Mouse (Mus musculus) right cerebral cortex, postnatal 36 days (tissue): ENCODE data around the gene Gtdc1.
A peak's percentile ranks its signal among the peaks of the same experiment; 100 is the strongest.
"Not testable (repeated sequence)": the region's sequence is repeated elsewhere in the genome, so short reads cannot be mapped to it uniquely, and the experiment has no call there.

Experiments
- DNase-seq, 2 experiments: peaks; one replicate each; pipeline ENCODE4 v3.0.0; 2022; ENCODE audit warnings: low spot score in 2 of 2, mixed read lengths in 1 of 2

Gene Gtdc1

DNA sequence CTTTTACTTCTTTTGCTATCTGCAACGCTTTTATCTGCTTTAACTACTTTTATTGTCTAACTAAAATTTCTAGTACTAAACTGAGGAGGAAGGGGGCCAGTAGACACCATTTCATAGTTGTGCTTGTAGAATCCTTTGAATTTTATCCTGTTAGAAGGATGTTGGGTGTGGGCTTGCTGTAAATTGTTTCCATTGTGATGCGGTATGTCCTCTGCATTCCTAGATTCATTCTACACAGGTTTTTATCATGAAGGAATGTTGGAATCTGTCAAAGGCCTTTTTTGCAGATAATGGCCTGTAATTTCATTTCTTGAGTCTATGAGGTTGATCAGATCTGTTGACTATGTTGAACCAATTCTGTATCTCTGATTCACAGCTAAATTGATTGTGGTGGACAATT is 146.5 kb downstream of the Gtdc1 start:
- DNase-seq: no peak

DNA sequence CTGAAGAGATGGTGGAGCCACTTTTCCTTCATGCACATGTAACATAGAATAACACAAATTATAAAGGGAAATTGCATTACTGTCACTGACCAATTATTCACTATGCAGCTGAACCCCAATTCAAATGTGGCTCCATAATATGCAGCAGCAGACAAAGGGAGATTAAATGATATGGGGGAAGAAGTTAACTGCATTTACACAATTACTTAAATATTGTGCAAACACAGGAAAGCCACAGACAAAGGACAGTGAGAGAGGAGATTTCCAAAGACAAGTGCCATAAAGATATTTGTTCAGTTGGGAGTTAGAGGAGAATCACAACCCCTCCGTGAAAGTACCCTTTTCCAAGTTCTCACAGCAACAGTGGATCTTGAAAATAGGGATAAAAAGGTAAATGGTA is 163.6 kb downstream of the Gtdc1 start:
- no peak for DNase-seq

DNA sequence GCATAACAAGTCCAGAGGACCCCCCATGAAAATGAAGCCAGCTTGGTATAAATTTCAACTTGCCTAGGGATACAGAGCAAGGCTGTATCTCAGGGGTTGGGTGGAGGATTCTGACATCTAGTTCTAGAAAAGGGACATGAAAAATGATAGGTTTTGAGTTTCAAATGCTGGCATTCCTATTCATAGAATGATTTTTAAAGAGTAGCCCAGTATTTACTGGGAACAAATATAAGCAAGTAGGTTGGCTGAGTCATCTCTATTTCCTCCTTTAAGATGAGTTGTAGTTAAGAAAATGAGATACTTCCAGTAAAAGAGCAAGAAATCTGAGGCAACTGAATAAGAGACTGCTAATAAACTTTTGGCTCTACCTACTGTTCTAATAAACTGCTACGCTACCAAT is 190.8 kb downstream of the Gtdc1 start:
- DNase-seq: no peak

DNA sequence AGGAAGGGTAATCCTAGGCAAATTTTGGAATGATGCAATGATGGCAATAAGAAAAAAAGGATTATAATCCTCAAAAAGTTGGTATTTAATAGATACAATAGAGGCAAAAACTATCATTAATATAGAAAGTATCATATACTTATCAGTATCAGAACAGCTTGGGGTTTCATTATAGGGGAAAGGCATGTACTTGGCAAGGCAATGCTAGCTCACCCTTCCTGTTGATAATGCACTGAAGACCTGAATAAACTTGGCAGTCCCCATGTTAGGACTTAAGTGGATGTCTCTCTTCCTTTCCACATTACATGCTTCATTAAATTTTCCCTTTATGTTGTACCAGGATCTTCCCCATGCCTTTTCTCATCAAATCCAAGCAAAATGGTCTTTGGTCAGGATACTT is 206.0 kb downstream of the Gtdc1 start:
- no peak for DNase-seq

DNA sequence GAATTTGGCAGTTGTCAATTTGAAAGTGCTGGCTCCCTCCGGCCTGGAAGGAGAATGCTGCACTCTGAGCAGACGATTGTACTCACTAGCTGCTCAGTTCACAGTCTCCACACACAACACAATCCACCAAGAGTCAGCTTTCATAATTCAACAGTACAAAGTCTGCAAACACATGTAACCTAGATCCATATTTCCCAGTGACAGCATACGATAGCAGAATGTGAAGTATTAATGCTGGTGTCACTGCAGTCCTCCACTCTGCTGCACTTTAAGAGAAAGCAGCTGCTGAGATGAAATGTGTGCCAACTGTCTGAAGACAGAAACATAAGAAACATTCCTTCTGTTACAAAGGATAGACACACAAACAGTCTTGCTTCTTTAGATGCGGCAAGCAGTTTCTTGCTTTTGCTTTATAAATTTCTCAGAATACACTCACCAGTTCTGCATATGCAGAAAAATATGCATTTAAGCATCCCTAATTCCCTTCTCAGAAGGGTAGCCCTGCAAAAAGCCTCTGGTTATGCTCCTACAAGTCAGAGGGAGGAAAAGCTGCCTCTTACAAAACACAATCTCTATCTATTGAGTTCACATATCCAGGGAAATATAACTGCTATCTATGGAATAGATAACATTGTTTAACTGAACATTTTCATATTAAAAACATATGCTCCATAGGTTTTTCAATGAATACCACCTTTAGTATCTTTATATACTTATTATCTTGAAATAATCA is 221.4 kb downstream of the Gtdc1 start:
- DNase-seq: no peak

DNA sequence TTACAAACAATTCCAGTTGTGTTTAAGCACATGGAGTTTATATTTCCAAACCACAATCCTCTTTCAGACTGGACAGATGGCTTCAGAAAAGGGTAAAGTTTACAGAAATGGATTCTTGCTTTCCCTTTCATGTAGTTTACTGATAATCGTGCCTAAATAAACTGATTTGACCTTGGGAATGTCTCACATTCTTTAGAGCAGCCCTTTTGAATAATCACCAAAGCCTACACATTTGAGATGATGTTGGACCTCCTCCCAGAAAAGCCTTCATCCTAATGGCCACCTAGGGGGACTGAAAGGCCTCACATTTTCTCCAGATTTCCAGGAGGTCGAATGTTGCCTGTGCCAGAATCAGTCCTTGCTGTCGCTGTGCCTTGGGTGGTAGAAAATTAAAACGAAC is 227.2 kb downstream of the Gtdc1 start:
- DNase-seq: no peak

DNA sequence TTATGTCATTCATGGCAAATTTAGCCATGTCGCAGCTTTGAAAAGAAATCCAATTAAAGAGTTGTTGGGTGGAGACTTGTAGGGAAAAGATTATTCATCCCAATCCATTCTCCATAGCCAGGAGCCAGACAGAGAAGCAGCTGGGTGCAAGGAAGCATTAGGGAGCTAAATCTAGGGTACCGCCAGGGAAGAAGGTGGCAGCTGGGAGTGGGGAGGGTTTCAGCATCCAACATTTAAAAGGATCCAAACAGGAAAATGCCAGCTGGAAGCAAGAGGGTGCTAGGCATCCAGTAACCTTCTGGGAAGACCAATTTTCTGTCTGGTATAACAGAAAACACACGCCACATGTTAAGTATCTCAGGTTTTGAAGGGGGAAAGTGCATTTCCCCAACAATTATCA is 231.0 kb downstream of the Gtdc1 start:
- no peak for DNase-seq

DNA sequence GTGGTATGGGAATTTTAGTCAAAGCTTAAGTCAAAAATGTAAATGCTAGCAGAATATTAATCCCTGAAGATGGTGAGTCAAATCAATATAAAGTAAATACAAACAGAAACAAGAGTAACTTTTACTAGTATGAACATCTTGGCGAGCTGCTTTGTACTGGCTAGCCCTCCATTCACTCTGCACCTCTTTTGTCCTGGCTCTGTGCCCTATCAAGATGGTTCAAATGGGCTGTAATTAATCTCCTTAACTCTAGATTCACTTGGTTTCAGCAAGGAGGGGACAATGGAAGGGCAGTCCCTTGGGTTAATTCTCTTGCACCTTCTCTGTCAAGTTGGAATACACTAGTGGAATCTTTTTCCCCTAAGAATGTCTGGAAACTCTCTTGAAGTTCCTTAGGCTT is 233.6 kb downstream of the Gtdc1 start:
- DNase-seq: no peak

DNA sequence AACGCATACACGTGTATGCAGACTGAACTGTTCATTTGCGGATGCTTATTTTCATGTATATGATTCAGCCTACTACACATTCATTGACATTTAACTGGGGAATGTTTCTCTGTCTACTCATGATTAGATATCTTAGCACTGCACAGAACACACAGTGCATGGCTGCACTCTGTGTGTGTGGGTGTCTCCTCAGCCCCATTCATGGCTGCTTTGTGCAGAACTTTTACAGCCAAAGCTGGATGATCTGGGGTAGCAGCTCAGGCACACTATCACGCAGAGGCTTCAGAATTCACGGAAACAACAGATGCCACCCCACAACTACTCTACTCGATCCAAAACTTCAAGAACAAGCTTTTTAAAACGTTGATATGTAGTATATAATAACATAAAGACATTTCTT is 263.4 kb downstream of the Gtdc1 start:
- peak; percentile 16 to 26 for DNase-seq

DNA sequence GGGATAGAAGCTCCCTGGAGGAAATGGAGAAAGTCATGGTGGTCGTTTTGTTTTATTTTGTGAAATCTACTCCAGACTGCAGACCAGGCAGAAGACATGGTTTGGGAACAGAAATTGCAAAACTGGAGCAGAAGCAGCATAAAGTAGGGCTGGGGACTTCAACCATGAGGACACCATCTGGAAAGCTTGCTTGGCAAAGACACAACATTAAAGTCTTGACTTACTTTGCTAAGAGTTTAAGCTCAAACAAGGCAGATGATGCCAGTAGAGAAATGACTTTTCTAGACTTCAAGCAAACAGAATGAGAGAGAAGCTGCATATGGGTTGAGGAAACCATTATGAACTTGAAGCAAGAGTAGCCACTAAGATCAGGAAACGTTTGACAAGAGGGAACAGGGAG is 267.6 kb downstream of the Gtdc1 start:
- DNase-seq: no peak

DNA sequence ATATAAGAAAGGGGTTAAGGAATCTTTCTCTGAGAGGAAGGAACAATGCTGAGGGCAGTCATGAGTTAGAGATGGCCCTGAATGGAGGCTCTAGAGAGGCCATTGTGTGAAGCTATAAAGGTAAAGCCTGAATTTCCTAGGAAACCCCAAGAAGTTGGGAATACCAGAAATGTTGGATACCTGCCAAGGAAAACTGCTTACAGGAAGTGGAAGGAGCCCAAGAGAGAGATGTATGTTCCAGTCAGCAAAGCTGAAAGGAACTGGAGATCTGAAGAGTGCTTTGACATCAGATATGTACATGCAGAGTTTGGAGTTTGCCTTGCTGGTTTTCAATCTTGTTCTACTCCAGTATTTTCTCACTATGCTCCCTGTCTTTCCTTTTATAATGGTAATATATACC is 268.4 kb downstream of the Gtdc1 start:
- no peak for DNase-seq

DNA sequence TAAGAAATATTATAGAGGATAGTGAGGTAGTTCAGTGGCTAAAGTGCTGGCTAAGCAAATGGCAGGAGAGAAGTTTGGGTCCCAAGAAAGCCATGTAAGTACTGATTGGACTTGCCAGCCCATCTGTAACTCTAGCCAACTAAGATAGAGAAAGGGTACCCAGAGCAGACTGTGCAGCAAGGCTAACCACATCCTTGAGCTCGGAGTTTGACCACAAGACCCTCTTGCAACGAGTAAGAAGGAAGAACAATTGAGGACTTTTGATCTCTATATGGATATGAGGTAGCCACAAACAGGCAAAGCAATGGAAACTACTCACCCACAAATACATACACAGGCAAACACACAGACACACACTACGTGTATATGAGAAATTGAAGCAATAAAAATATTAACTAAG is 278.9 kb downstream of the Gtdc1 start:
- DNase-seq: no peak

DNA sequence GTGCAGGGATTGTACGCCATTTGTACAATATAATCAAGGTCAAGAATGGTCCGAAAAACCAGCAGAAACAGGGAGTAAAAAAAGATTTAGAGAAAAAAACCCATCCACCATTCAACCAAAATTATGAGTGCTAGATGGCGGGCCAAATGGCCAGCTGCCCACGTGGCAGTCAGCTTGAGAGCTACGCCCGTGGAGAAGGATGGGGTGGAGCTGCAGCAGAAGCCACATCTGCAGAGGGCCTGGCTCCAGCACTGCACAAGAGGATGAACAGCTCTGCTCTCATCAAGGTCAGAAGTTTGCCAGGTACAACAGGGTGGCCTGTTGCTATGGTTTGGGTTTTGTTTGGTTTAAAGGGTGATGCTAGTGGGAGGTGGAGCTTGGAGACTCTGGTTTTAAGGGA is 281.1 kb downstream of the Gtdc1 start:
- DNase-seq: no peak

DNA sequence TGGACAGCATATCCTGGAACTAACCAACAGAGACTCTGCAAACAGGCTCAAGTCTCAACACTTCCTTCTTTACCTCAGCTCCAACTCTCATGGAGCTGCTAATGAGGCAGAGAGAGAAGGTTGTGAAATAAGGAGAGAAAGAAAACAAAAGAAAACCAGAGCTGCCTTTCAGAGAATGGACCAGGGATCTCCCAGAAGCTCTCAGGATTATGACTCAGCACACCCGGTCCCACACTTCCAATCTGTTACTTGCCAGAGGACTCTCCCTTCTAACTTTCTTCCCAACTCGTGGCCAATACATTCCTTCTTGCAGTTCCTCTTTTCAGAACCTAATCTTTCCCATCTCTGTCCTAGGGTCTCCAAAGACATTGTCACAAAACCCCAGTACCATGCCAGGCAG is 288.1 kb downstream of the Gtdc1 start:
- no peak for DNase-seq

DNA sequence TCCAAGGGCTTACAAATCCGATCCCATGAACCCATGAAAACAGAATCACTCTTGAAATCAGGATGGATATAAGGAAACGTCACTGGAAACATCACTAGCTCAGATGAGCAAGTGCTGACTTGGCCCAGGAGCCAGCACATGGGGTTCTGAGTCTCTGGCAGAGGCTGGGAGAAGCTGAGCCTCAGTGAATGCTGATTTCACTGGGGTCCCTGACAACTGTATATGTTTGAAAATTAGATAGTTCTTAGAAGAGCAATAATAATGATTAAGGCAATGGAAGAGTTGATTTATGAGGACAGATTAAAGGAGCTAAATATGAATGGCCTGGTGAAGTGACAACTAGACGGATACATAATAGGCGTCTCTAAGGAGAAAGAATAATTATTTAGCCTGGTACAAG is 289.3 kb downstream of the Gtdc1 start:
- DNase-seq: no peak

DNA sequence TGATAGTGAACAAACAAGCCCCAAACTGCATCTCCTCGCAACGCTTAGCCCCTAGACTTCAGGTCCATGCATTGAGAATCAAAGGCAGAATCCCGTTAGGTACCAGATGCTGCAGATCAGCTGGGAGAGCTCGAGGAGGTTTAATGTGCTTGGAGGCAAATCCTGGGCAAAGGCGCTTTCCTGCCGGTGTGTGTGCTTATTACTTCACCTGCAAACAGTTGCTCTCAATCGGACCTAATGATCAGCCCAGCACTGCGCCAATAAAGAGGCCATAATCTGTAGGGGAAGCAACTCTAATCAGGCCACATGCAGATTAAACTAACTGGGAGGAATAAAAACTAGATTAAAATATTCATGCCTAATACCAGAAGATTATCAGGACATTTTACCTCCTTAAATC is 293.5 kb downstream of the Gtdc1 start:
- DNase-seq: no peak

DNA sequence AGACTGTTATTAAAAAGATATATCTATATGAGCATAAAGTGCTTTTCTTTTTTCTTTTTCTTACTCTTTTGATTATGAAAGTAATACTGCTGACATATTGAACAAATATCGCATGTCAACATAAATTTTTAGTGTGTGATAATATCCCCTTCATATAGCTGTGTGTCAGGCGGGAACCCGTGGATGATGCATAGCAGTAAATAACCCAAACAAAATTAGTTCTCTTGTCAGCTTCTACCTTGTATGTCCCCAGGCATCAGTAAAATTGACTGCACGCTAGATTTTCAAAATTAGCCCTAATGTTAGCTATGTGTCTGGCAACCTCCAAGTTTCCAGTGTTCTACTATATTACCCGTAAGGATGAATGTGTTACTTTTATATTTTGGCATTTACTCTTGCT is 294.4 kb downstream of the Gtdc1 start:
- DNase-seq: no peak

DNA sequence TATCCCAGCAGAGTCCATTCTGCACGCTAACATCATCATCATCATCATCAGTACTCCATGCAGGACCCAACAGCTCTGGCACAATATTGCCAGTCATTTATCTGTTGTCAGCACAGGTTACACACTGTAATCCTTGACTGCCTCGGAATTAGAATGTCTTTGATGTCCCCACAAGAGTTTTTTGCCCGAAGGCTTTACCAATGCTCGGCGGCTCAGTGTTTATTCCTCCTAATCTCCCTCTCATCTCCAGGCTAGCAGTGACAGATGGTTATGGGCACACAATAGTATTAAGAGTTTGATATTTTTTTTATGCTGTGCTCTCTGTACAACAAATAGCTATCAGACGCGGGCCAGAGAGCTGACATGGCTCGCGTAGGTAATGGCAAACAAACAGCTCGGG is 294.9 kb downstream of the Gtdc1 start:
- no peak for DNase-seq

DNA sequence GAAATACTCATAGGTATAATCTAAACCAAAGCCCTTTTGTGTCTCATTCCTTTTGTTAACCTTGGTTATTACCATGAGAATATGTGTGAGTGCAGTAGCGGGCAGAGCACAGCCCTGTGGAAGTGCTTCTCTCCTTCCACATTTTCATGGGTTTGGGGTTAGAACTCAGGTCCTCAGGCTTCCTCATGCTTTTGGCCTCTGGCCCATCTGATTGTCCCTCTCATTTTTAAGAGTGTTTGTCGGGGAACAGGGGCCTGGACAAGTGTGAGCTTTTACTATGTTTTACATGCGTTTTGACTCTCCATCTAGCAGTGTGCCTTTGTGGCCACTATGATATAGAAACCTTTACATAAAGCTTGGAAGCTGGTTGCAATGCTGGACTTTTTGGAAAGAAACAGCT is 296.4 kb downstream of the Gtdc1 start:
- no peak for DNase-seq

DNA sequence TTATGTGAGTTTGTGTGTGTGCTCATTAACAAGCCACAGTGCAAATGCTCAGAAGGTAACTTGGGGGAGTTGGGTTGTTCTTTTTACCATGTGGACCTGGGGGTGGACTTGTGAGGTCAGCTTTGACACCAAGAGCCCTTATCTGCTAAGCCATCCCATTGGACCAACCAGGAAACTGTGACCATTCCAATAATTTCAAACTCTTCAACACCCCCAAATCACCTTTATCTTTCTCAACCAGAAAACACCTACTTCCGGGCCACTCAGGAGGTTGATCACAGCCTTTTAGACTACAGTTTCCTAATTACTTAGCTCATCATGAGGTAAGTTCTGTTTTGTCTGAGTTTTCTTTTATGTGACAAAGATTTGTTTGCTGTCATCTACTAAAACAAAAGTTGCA is 298.7 kb downstream of the Gtdc1 start:
- DNase-seq: no peak

DNA sequence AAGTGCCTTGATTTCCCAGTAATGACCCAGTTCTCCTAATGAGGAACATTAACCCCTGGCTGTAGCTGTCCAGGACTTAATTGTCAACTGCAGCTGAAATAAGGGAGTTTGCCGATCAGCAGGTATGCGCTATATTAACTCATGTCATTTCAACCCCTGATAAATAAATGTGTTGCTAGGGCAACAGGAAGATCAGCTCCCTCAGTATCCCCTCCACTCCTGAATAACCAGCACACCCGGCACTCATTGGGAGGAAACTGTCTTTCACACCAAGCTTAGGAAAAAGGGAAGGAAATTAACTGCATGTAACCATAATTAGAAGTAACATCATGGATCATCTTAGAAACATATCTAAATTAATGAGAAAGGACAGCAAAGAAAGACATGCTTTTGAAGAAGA is 302.3 kb downstream of the Gtdc1 start:
- DNase-seq: no peak

DNA sequence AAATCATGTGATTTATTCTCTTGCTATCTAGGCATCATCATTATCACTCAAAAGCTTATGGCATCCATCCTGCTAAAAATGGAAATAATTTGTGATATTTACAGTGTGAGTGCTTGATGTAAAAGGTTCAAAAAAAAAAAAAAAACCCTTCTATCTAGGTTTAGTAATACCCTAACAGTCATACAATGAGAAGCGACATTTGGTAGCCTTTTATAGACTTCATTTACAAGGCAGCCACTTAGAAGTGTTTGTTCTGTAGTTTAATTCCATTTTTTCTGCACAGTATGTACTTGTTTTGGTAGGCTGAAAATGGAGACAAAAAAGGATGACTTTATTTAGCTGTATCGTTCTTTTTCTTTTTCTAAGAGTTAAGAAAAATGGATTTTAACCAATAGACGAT is 305.0 kb downstream of the Gtdc1 start:
- DNase-seq: no peak

DNA sequence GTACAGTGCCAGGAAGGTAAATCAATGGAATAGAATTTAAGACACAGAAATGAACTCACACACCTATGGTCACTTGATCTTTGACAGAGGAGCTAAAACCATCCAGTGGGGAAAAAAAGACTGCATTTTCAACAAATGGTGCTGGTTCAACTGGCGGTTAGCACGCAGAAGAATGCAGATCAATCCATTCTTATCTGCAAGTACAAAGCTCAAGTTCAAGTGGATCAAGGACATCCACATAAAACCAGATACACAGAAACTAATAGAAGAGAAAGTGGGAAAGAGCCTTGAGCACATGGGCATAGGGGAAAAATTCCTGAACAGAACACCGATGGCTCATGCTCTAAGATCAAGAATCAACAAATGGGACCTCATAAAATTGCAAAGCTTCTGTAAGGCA is 327.8 kb downstream of the Gtdc1 start:
- DNase-seq: not testable (repeated sequence)

DNA sequence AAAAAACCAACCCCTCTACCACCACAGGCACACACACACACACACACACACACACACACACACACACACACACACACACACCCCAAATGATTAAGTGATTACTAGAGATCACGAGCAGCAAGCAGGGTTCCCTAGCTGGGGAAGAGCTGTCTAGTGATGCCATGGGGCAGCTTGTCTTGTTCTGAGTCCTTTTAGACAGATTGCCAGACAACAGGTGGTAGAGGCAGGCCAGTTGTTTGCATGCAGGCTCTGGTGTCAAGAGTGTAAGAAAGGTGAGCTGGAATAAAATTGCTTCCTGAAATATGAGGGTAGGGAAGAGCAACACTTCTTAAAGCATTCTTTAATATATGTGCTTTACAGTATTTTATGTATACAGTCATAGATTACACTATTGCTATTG is 333.2 kb downstream of the Gtdc1 start:
- no peak for DNase-seq
